Mouse (Mus musculus): Measurements from ENCODE around the gene Tmem115. TPM values are rescaled to one million over a fixed set of nuclear protein-coding genes. Genes with fewer than 3 reads are reported as not detected.

Tmem115 gene
- polyA plus RNA-seq, 1 experiment from 2014 or later, result 43.4 TPM

DNA sequence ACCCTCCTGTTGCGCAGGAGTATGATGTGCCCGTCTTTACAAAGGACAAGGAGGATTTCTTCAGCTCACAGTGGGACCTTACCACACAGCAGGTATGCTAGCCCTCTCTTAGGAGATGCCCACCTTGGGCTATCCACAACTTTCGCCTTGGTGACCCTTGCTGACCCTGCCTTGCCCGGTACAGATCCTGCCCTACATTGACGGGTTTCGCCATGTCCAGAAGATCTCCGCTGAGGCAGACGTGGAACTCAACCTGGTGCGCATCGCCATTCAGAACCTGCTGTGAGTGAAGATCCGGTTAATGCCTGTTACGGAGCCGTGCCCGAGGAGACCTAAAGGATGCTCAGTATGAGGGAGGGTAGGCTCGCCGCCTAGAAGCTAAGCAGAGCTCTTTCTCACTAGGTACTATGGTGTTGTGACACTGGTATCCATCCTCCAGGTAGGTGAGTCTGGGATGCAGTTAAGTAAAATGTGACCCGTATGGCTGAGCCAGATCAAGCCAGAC is 10.5 kb downstream of the Tmem115 start:
- H3K9ac ChIP-seq, result no peak overlapping the region
- 95% methylated on average over 17 of the region's 17 CpGs for WGBS
- no peak for ATAC-seq (ENCODE audit: low read depth)
- no peaks in the 10 kb centered on the region for H3K9me3 ChIP-seq
- H3K4me3 ChIP-seq, result no peak overlapping the region
- no peak overlapping the region for H3K27ac ChIP-seq (replicated peaks)
- no peak overlapping the region for H3K4me2 ChIP-seq
- peaks cover 17% of the 10 kb centered on the region for H3K27me3 ChIP-seq
- H3K36me3 ChIP-seq, result peaks cover 31% of the 10 kb centered on the region
- H3K4me1 ChIP-seq (replicated peaks), result peaks cover 57% of the 10 kb centered on the region

GRCm38 (mm10) chr9:107544729-107545128 is 11.0 kb downstream of the Tmem115 start:
- H3K4me2 ChIP-seq, result no peak overlapping the region
- H3K27me3 ChIP-seq, result peaks cover 22% of the 10 kb centered on the region
- peaks cover 57% of the 10 kb centered on the region for H3K4me1 ChIP-seq (replicated peaks)
- no peak overlapping the region for H3K27ac ChIP-seq (replicated peaks)
- peaks cover 26% of the 10 kb centered on the region for H3K36me3 ChIP-seq
- WGBS, result 91% methylated on average over 12 of the region's 12 CpGs
- H3K9me3 ChIP-seq, result no peaks in the 10 kb centered on the region
- H3K9ac ChIP-seq, result no peak overlapping the region
- no peak for ATAC-seq (ENCODE audit: low read depth)
- H3K4me3 ChIP-seq, result no peak overlapping the region

DNA sequence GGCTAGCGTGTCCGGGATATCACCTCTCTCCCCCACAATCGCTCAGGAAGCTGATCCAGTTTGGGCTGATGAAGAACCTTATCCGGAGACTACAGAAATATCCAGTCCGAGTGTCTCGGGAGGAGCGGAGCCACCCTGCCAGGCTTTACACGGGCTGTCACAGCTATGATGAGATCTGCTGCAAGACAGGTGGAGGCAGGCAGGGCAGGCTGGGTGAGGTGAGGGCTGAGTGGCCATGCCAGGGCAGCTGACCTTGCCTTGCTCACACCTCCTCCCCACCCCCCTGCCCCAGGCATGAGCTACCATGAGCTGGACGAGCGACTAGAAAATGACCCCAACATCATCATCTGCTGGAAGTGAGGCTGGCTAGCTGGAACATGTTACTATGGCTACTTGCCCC is 11.5 kb downstream of the Tmem115 start:
- H3K9ac ChIP-seq, result no peak overlapping the region
- peaks cover 55% of the 10 kb centered on the region for H3K4me1 ChIP-seq (replicated peaks)
- WGBS, result 90% methylated on average over 10 of the region's 10 CpGs
- ATAC-seq (ENCODE audit: low read depth), result no peak
- no peak overlapping the region for H3K27ac ChIP-seq (replicated peaks)
- no peaks in the 10 kb centered on the region for H3K9me3 ChIP-seq
- peaks cover 26% of the 10 kb centered on the region for H3K27me3 ChIP-seq
- peaks cover 21% of the 10 kb centered on the region for H3K36me3 ChIP-seq
- no peak overlapping the region for H3K4me2 ChIP-seq
- H3K4me3 ChIP-seq, result no peak overlapping the region

DNA sequence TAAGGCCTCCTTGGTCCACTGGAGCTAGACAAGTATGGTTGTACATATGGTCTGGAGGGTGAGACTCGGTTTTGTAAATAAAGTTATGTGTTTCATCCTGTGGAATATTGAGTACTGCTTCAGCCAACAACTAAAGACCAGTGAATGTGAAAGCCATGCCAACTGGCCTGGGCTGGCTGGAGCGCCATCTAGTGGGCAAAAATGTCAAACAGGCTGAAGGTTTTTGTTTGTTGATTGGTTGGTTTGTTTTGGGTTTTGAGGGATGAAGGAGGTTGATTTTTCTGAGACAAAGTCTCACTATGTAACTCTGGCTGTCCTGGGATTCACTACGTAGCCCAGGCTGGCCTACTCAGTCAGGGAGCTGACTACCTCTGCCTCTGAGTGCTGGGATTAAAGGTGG is 11.9 kb downstream of the Tmem115 start:
- H3K4me1 ChIP-seq (replicated peaks), result peaks cover 52% of the 10 kb centered on the region
- peaks cover 30% of the 10 kb centered on the region for H3K27me3 ChIP-seq
- H3K4me2 ChIP-seq, result no peak overlapping the region
- H3K4me3 ChIP-seq, result no peak overlapping the region
- no peaks in the 10 kb centered on the region for H3K9me3 ChIP-seq
- H3K36me3 ChIP-seq, result peaks cover 20% of the 10 kb centered on the region
- WGBS, result 6% methylated on average over 3 of the region's 3 CpGs
- no peak for ATAC-seq (ENCODE audit: low read depth)
- no peak overlapping the region for H3K27ac ChIP-seq (replicated peaks)
- H3K9ac ChIP-seq, result no peak overlapping the region

DNA sequence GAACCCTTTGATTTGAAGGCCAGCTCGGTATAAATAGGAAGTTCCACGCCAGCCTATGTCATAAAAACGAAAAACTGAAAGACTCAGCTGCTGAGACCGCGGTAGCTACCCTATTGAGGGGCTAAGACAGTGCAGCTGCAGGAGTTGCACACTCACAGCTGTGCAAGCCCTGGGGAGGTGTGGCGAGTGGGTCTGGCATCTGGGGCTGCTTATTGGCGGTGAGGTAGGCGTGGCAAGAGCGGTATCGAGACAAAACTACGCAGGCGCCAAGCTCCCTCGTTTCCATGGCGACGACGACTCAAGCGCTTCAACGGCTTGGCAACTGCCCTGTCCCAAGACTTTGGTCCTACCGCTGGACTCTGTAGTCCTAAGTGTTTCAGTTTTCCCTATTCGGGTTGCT is 13.3 kb downstream of the Tmem115 start, which contains the start of gene Zmynd10:
Zmynd10 (plus strand) TSS at position 273 of the 400 bp plus-strand sequence.
- H3K4me3 ChIP-seq, result peak within 1 kb of the TSS; percentile 19
- H3K4me2 ChIP-seq, result peak within 1 kb of the TSS; percentile 52
- ATAC-seq (ENCODE audit: low read depth), result peak; percentile 56; the same call in 1 of the 2 replicates
- peaks cover 20% of the 10 kb centered on the region for H3K36me3 ChIP-seq
- 1% methylated on average over 20 of the region's 20 CpGs for WGBS
- peak within 1 kb of the TSS; percentile 69 for H3K27ac ChIP-seq (replicated peaks)
- H3K4me1 ChIP-seq (replicated peaks), result peaks cover 57% of the 10 kb centered on the region
- no peaks in the 10 kb centered on the region for H3K9me3 ChIP-seq
- H3K9ac ChIP-seq, result peak within 1 kb of the TSS; percentile 53; the same call in 1 of the 2 replicates
- peaks cover 44% of the 10 kb centered on the region for H3K27me3 ChIP-seq

- Histone ChIP-seq H3K4me1 (replicated peaks) (peaks cover 55% of the 10 kb centered on the region), H3K9ac (no peak overlapping the region), H3K4me2 (no peak overlapping the region), H3K27ac (replicated peaks) (no peak overlapping the region), H3K27me3 (peaks cover 54% of the 10 kb centered on the region), H3K4me3 (no peak overlapping the region), H3K9me3 (no peaks in the 10 kb centered on the region), H3K36me3 (peaks cover 20% of the 10 kb centered on the region)
- WGBS, result 77% methylated on average over 5 of the region's 5 CpGs
- no peak for ATAC-seq (ENCODE audit: low read depth)
These were observed 14.2 kb downstream of the Tmem115 start for GRCm38 (mm10) chr9:107547957-107548356.

GRCm38 (mm10) chr9:107548820-107549219 is 15.1 kb downstream of the Tmem115 start:
- H3K36me3 ChIP-seq, result peaks cover 15% of the 10 kb centered on the region
- H3K27me3 ChIP-seq, result peaks cover 56% of the 10 kb centered on the region
- ATAC-seq (ENCODE audit: low read depth), result no peak
- WGBS, result 89% methylated on average over 10 of the region's 10 CpGs
- no peak overlapping the region for H3K4me2 ChIP-seq
- H3K9me3 ChIP-seq, result no peaks in the 10 kb centered on the region
- no peak overlapping the region for H3K4me3 ChIP-seq
- H3K9ac ChIP-seq, result no peak overlapping the region
- peaks cover 58% of the 10 kb centered on the region for H3K4me1 ChIP-seq (replicated peaks)
- no peak overlapping the region for H3K27ac ChIP-seq (replicated peaks)

- ATAC-seq (ENCODE audit: low read depth), result no peak
- Histone ChIP-seq H3K4me1 (replicated peaks) (peaks cover 59% of the 10 kb centered on the region), H3K27ac (replicated peaks) (no peak overlapping the region), H3K4me3 (no peak overlapping the region), H3K9me3 (no peaks in the 10 kb centered on the region), H3K4me2 (no peak overlapping the region), H3K27me3 (peaks cover 56% of the 10 kb centered on the region), H3K36me3 (peaks cover 9% of the 10 kb centered on the region), H3K9ac (no peak overlapping the region)
- 84% methylated on average over 20 of the region's 20 CpGs for WGBS
These were observed 15.7 kb downstream of the Tmem115 start for GRCm38 (mm10) chr9:107549297-107550074.

DNA sequence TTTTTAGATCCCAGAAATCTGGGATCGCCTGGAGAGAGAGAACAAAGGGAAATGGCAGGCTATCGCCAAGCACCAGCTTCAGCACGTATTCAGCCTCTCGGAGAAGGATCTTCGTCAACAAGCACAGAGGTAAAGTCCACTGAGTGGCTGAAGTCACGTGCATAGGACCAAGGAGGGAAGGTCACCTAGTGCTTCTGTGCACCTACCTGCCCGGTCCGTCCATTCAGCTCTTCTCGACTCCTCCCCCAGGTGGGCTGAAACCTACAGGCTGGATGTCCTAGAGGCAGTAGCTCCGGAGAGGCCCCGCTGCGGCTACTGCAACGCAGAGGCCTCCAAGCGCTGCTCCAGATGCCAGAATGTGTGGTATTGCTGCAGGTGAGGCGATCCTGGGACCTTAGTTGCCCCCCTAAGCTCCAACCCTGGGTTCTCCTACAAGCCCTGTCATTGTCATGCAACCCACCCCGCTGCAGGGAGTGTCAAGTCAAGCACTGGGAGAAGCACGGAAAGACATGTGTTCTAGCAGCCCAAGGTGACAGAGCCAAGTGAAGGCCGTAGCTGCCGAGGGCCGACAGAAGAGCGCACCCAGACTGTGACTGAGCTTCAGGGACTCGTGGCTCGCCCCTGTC is 16.9 kb downstream of the Tmem115 start:
- H3K9me3 ChIP-seq, result no peaks in the 10 kb centered on the region
- peaks cover 61% of the 10 kb centered on the region for H3K4me1 ChIP-seq (replicated peaks)
- no peak for ATAC-seq (ENCODE audit: low read depth)
- peaks cover 56% of the 10 kb centered on the region for H3K27me3 ChIP-seq
- no peaks in the 10 kb centered on the region for H3K36me3 ChIP-seq
- H3K4me2 ChIP-seq, result peak overlapping the region; percentile 97
- 26% methylated on average over 23 of the region's 23 CpGs for WGBS
- peak overlapping the region; percentile 36 for H3K4me3 ChIP-seq
- H3K9ac ChIP-seq, result no peak overlapping the region
- no peak overlapping the region for H3K27ac ChIP-seq (replicated peaks)

DNA sequence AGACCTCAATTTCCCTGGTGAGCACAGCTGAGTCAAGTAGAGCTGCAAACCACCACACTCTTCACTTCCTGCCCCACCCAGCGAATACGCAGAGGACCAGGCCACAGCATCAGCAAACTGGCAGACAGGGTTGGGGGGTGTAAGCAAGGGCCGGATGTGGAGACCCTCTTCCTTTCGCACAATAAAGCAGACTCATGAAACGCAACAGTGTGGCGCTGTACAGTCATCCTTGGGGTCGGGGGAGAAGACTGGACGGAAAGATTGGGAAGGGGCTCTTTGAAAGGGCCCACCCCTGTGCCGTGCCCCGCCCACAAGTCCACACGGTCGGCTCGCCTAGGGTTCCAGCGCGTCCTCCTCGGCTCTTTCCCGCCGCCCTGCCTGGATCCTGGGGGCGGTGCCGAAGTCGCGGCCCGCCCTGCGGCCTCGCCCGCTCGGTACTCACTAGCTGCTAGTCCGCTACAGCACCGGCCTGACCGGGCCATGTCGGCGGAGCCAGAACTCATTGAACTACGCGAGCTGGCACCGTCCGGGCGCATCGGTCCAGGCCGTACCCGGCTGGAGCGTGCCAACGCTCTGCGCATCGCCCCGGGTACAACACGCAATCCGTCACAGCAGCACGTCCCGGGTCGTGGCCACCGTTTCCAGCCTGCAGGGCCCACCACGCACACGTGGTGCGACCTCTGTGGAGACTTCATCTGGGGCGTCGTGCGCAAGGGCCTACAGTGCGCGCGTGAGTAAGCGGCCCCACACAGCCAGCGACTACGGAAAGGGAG is 17.6 kb downstream of the Tmem115 start, which contains the start of gene Rassf1:
Rassf1 (plus strand) TSS at position 439 of the 773 bp plus-strand sequence.
- H3K9ac ChIP-seq, result peak within 1 kb of the TSS; percentile 68
- peaks cover 61% of the 10 kb centered on the region for H3K4me1 ChIP-seq (replicated peaks)
- 1% methylated on average over 63 of the region's 63 CpGs for WGBS
- H3K4me3 ChIP-seq, result peak within 1 kb of the TSS; percentile 36
- peak within 1 kb of the TSS; percentile 97 for H3K4me2 ChIP-seq
- H3K27me3 ChIP-seq, result peaks cover 56% of the 10 kb centered on the region
- 0 out of 2 replicates have a peak within 1 kb of the TSS, but pooled peaks have one; percentile 28 for H3K27ac ChIP-seq (replicated peaks)
- no peaks in the 10 kb centered on the region for H3K9me3 ChIP-seq
- no peak for ATAC-seq (ENCODE audit: low read depth)
- no peaks in the 10 kb centered on the region for H3K36me3 ChIP-seq

- Histone ChIP-seq H3K4me3 (peak overlapping the region; percentile 36), H3K36me3 (peaks cover under 1% of the 10 kb centered on the region; the same call in 1 of the 2 replicates), H3K4me1 (replicated peaks) (peaks cover 61% of the 10 kb centered on the region), H3K4me2 (peak overlapping the region; percentile 97), H3K9ac (peak overlapping the region; percentile 68), H3K9me3 (no peaks in the 10 kb centered on the region), H3K27ac (replicated peaks) (0 out of 2 replicates have a peak overlapping the region, but pooled peaks have one; percentile 28), H3K27me3 (peaks cover 56% of the 10 kb centered on the region)
- ATAC-seq (ENCODE audit: low read depth), result no peak
- 8% methylated on average over 8 of the region's 8 CpGs for WGBS
These were observed 18.2 kb downstream of the Tmem115 start for GRCm38 (mm10) chr9:107551890-107552355.
